Mouse (Mus musculus): ENCODE data around the gene Nell2. TPM values are rescaled to one million over a fixed set of nuclear protein-coding genes. Genes with fewer than 3 reads are reported as not detected.

Nell2 gene
- polyA plus RNA-seq, 1 experiment = 319 TPM

- TF ChIP-seq CTCF (IDR thresholded peaks at IDR 0.05; ENCODE audit: extremely low read depth, insufficient read depth, low read length) = no peak
- TF ChIP-seq POLR2A (IDR thresholded peaks at IDR 0.05; ENCODE audit: extremely low read depth, insufficient read depth, low read length) = no peak
- H3K27ac ChIP-seq (ENCODE audit: insufficient read depth, low read length) = no peak overlapping the region
Observed at GRCm38 (mm10) chr15:95430000-95430399, 98.4 kb downstream of the Nell2 start.

GRCm38 (mm10) chr15:95428003-95428663, 100.2 kb downstream of the Nell2 start:
- no peak for TF ChIP-seq POLR2A (IDR thresholded peaks at IDR 0.05; ENCODE audit: extremely low read depth, insufficient read depth, low read length)
- Histone ChIP-seq H3K4me3 (ENCODE audit: insufficient read depth, low read length) (no peak overlapping the region), H3K27ac (ENCODE audit: insufficient read depth, low read length) (no peak overlapping the region), H3K4me1 (ENCODE audit: control insufficient read depth, insufficient read depth, low read length) (peaks cover 10% of the 10 kb centered on the region)

More at GRCm38 (mm10) chr15:95430000-95430399, 98.4 kb downstream of the Nell2 start:
- Histone ChIP-seq H3K4me1 (ENCODE audit: control insufficient read depth, insufficient read depth, low read length) (peaks cover 10% of the 10 kb centered on the region), H3K4me3 (ENCODE audit: insufficient read depth, low read length) (no peak overlapping the region)

DNA sequence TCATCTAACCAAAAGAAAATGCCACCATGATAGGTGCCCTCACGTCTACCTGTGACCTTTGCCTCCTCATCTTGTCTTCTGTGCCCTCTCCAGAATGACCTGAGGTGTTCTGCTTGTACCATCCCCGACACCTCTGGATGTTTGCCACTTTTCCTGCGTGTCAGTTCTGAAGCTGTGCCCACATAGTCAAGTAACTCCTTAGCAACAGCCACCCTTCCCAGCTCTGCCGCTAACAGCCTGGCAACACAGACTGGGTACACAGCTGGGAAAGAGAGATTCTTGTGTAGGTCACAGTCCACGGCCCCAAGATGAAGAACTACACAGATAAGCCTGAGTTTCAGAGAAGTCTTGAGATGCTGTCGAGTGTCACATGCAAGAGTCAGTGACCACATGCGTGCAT, 103.3 kb downstream of the Nell2 start:
- Histone ChIP-seq H3K27ac (ENCODE audit: insufficient read depth, low read length) (no peak overlapping the region), H3K4me3 (ENCODE audit: insufficient read depth, low read length) (no peak overlapping the region), H3K4me1 (ENCODE audit: control insufficient read depth, insufficient read depth, low read length) (peaks cover 9% of the 10 kb centered on the region)
- TF ChIP-seq POLR2A (IDR thresholded peaks at IDR 0.05; ENCODE audit: extremely low read depth, insufficient read depth, low read length) (no peak), CTCF (IDR thresholded peaks at IDR 0.05; ENCODE audit: extremely low read depth, insufficient read depth, low read length) (no peak)

- TF ChIP-seq POLR2A (IDR thresholded peaks at IDR 0.05; ENCODE audit: extremely low read depth, insufficient read depth, low read length) (no peak), CTCF (IDR thresholded peaks at IDR 0.05; ENCODE audit: extremely low read depth, insufficient read depth, low read length) (no peak)
- no peak overlapping the region for H3K27ac ChIP-seq (ENCODE audit: insufficient read depth, low read length)
Observed at GRCm38 (mm10) chr15:95422226-95422950, 106.0 kb downstream of the Nell2 start.

GRCm38 (mm10) chr15:95418641-95419040, 109.7 kb downstream of the Nell2 start:
- Histone ChIP-seq H3K27ac (ENCODE audit: insufficient read depth, low read length) (no peak overlapping the region), H3K4me3 (ENCODE audit: insufficient read depth, low read length) (no peak overlapping the region), H3K4me1 (ENCODE audit: control insufficient read depth, insufficient read depth, low read length) (no peaks in the 10 kb centered on the region)
- no peak for TF ChIP-seq POLR2A (IDR thresholded peaks at IDR 0.05; ENCODE audit: extremely low read depth, insufficient read depth, low read length)
- no peak for TF ChIP-seq CTCF (IDR thresholded peaks at IDR 0.05; ENCODE audit: extremely low read depth, insufficient read depth, low read length)

More at GRCm38 (mm10) chr15:95422226-95422950, 106.0 kb downstream of the Nell2 start:
- no peak overlapping the region for H3K4me3 ChIP-seq (ENCODE audit: insufficient read depth, low read length)
- peaks cover 2% of the 10 kb centered on the region; the same call in 1 of the 2 replicates for H3K4me1 ChIP-seq (ENCODE audit: control insufficient read depth, insufficient read depth, low read length)

DNA sequence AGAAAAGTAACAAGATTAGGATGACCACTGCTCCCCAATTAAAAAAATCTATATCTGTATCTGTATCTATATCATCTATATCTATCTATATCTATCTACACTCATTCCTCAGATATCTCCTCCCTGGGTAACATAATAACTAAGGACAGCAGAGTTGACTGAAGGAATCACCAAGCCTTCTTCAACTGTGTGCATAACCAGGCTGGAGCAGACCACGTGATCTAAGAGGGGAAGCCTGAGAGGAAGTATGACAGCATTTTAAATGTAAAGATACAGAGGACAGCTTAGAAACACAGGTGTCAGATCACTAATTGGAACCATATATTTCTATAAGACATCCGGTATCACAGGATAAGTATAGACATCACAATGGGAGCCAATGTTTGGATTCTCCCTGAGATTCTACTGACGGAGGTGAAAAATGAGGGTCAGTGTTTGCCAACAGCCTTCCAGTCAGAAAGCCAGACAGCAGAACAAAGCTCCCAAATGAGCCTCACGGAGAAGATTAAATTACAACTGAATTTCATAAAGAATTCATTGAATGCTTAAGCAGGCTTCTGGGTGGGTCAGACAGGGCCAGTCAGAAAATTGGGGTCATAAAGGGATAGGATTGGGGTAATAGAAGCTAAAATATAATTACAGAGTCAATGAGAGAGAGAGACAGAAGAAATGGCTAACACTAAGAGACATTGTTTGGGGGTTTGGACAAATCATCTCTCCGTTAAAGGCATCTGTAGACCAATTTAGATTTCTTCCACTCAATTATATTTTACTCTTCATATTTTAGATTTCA, 116.2 kb downstream of the Nell2 start:
- Histone ChIP-seq H3K27ac (ENCODE audit: insufficient read depth, low read length) (no peak overlapping the region), H3K4me1 (ENCODE audit: control insufficient read depth, insufficient read depth, low read length) (no peaks in the 10 kb centered on the region), H3K4me3 (ENCODE audit: insufficient read depth, low read length) (no peak overlapping the region)
- TF ChIP-seq POLR2A (IDR thresholded peaks at IDR 0.05; ENCODE audit: extremely low read depth, insufficient read depth, low read length) (no peak), CTCF (IDR thresholded peaks at IDR 0.05; ENCODE audit: extremely low read depth, insufficient read depth, low read length) (no peak)

DNA sequence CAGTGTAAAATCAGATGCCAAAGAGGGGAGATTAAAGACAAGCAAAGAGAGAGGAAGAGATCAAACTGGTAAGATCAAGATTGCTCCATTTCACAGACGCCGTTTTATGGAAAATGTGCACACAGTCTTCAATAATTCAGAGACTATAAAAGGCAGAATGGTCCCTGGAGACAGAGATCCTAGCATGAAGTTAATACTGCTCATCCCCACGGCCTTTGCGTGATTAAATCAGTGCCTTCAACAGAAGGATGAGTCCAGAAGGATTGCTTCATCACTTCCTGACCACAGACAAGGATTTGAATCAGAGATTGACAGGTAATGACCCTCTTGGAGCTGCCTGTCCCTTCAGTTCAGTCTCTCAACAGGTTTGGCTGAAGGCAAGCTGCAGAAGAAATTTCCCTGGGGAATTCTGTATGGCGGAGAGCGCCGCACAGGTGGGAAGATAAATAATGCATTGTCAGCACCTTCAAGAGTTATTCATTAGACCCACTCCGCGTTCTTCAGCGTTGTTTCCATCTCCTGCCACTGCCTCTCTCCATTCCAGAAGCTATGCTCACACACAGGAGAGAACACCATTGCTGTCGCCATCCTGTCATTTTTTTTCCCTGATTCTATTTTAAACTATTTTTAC, 118.0 kb downstream of the Nell2 start:
- no peak overlapping the region for H3K4me3 ChIP-seq (ENCODE audit: insufficient read depth, low read length)

DNA sequence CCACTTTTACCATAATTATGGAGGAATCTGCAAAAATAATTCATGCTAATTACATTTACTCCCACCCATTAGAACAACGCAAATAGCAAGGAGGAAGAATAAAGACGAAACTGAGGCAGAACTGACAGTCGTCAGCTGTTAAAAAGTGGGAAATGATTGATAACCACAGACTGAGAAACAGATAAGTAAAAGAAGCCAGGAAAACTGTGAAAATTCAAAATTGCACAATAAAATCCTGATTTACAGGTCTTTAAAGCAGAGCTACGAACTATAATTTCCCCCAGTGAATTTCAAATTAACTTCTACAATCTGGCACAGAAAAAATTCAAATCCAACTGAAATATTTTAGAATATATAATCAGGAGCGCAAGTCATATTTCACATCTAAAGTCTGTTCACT, 138.0 kb downstream of the Nell2 start:
- H3K4me3 ChIP-seq (ENCODE audit: insufficient read depth, low read length) = no peak overlapping the region
- H3K27ac ChIP-seq (ENCODE audit: insufficient read depth, low read length) = no peak overlapping the region
- TF ChIP-seq CTCF (IDR thresholded peaks at IDR 0.05; ENCODE audit: extremely low read depth, insufficient read depth, low read length) (no peak), POLR2A (IDR thresholded peaks at IDR 0.05; ENCODE audit: extremely low read depth, insufficient read depth, low read length) (no peak)
- no peaks in the 10 kb centered on the region; the same call in 1 of the 2 replicates for H3K4me1 ChIP-seq (ENCODE audit: control insufficient read depth, insufficient read depth, low read length)

More for the DNA sequence above, 118.0 kb downstream of the Nell2 start:
- no peaks in the 10 kb centered on the region for H3K4me1 ChIP-seq (ENCODE audit: control insufficient read depth, insufficient read depth, low read length)
- no peak for TF ChIP-seq CTCF (IDR thresholded peaks at IDR 0.05; ENCODE audit: extremely low read depth, insufficient read depth, low read length)
- H3K27ac ChIP-seq (ENCODE audit: insufficient read depth, low read length) = no peak overlapping the region

DNA sequence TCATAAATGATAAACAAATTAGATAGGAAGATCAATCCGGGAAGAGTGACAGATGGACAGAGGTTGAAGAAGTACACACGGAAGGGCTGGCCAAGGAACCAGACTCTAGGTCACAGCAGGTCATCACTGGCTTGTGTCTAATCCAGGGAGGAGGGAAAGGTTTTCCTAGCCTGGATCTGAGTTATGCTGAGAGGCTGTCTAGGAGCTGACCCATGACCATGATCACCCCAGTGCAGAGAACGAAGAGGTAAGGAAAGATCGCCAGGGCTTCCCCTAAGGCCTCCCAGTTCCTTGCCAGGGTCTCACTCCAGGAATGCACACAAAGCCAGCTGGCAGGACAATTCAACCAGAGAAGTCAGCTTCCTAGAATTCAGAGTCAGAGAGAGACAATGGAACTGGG, 139.4 kb downstream of the Nell2 start:
- no peak for TF ChIP-seq CTCF (IDR thresholded peaks at IDR 0.05; ENCODE audit: extremely low read depth, insufficient read depth, low read length)
- no peak for TF ChIP-seq POLR2A (IDR thresholded peaks at IDR 0.05; ENCODE audit: extremely low read depth, insufficient read depth, low read length)
- no peak overlapping the region for H3K4me3 ChIP-seq (ENCODE audit: insufficient read depth, low read length)
- H3K27ac ChIP-seq (ENCODE audit: insufficient read depth, low read length) = no peak overlapping the region
- no peaks in the 10 kb centered on the region for H3K4me1 ChIP-seq (ENCODE audit: control insufficient read depth, insufficient read depth, low read length)

Data from cortical plate, adult 2 months (tissue).